Mouse (Mus musculus) ES-E14 (cell line): ENCODE results near the gene Nt5dc1. TPM values are rescaled to one million over a fixed set of nuclear protein-coding genes. Genes with fewer than 3 reads are reported as not detected.

Experiments used
- DNase-seq: peaks from one replicate; pipeline ENCODE4 v3.0.0-alpha.2; 2013; ENCODE audit warnings: low read depth, low spot score
- H3K27ac ChIP-seq: 2 replicates; pipeline ENCODE4 v1.5.1; 2012; ENCODE audit warnings: low read depth, mild to moderate bottlenecking, low read length, moderate library complexity, mixed read lengths; ENCODE audit not compliant: poor library complexity, insufficient read depth, severe bottlenecking
- H3K36me3 ChIP-seq: 2 replicates; pipeline ENCODE4 v1.6.1; 2012; ENCODE audit warnings: mild to moderate bottlenecking, low read length, moderate library complexity, mixed read lengths; ENCODE audit not compliant: control insufficient read depth, poor library complexity, insufficient read depth, severe bottlenecking
- H3K4me1 ChIP-seq, 2 experiments: fragments of 150-350 bp in 1 of 2; sonication (generic) in 1 of 2; 2 replicates each; pipeline ENCODE4 v1.6.1; 2012; ENCODE audit warnings: low read length in 2 of 2, mild to moderate bottlenecking in 1 of 2, mixed read lengths in 1 of 2; ENCODE audit not compliant: control insufficient read depth in 2 of 2, insufficient read depth in 2 of 2, poor library complexity in 1 of 2
- H3K4me3 ChIP-seq, 2 experiments: fragments of 150-350 bp in 1 of 2; sonication (generic) in 1 of 2; 2 replicates each; pipeline ENCODE4 v1.5.1; 2012; ENCODE audit warnings: low read length in 2 of 2, low read depth in 1 of 2, mild to moderate bottlenecking in 1 of 2, mixed read lengths in 1 of 2; ENCODE audit not compliant: insufficient read depth in 1 of 2, poor library complexity in 1 of 2, severe bottlenecking in 1 of 2
- H3K9ac ChIP-seq: 2 replicates; pipeline ENCODE4 v1.6.1; 2012; ENCODE audit warnings: low read depth, mild to moderate bottlenecking, low read length, mixed read lengths; ENCODE audit not compliant: poor library complexity, insufficient read depth, severe bottlenecking
- H3K9me3 ChIP-seq: fragments of 150-350 bp; sonication (generic); 2 replicates; pipeline ENCODE4 v1.6.1; 2012; ENCODE audit warnings: low read depth, mild to moderate bottlenecking, low read length; ENCODE audit not compliant: control insufficient read depth, insufficient read depth
- CHD2 ChIP-seq: IDR thresholded peaks from 2 replicates; pipeline ENCODE4 v1.6.1; 2014; ENCODE audit warnings: mild to moderate bottlenecking, low read depth, low read length, inconsistent platforms
- HCFC1 ChIP-seq: IDR thresholded peaks from 2 replicates; pipeline ENCODE4 v1.6.1; 2012; ENCODE audit warnings: low read length, inconsistent platforms, borderline replicate concordance; ENCODE audit not compliant: insufficient read depth
- MAFK ChIP-seq: IDR thresholded peaks from 2 replicates; pipeline ENCODE4 v1.6.1; 2014; ENCODE audit warnings: mild to moderate bottlenecking, low read depth, low read length, inconsistent platforms; ENCODE audit not compliant: insufficient read depth
- ZC3H11A ChIP-seq: IDR thresholded peaks from 2 replicates; pipeline ENCODE4 v1.6.1; 2012; ENCODE audit warnings: low read depth, mild to moderate bottlenecking, inconsistent platforms, low read length, borderline replicate concordance
- ZNF384 ChIP-seq: IDR thresholded peaks from 2 replicates; pipeline ENCODE4 v1.6.1; 2012; ENCODE audit warnings: low read depth, low read length, inconsistent platforms
- in situ Hi-C, 2 experiments: fragments of 600-800 bp; cut with MboI; formaldehyde crosslinking; loops; one replicate each; pipeline ENCODE4 v1.15.1; 2025; ENCODE audit warnings: low sequenced_read_pairs in 2 of 2, inconsistent platforms in 1 of 2; ENCODE audit not compliant: unreplicated experiment in 2 of 2
- total RNA-seq: library from RNA; depleted of rRNA; stranded (reverse); fragments of 300-350 nt; gene quantifications from 2 replicates; pipeline ENCODE4 v1.2.3, GENCODE M21; 2012

Nt5dc1 gene
- total RNA-seq, 1 experiment: 8.3 TPM

DNA sequence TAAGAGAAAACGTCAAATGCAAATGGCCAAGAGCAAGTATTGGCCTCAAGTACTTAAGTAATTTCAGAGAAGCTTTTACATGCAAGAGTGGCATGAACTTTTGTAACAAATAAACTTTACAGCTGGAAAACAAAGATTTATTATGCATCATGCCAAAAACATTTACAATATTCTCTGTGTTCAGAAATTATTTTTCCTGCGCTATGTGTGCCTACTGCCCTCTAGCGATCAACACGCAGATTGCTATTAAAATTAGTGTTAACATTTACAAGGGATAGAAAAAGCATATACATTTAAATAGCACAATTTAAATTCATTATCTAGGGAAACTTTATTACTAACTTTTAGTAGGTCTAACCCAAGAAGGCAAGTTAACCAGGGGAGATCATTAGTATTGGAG, 91.7 kb downstream of the Nt5dc1 start:
- no peaks in the 10 kb centered on the region for H3K36me3 ChIP-seq
- in situ Hi-C loops: loop anchor here (10.0 to 25.0 kb wide), 2 partner anchors 289 to 302 kb away; partner anchors contain the start of genes Calhm4 (in 1 of the 2) and Trappc3l (in 1 of the 2)
- H3K9ac ChIP-seq: no peak overlapping the region
- H3K27ac ChIP-seq: no peak overlapping the region
- DNase-seq: no peak
- no peak overlapping the region for H3K4me3 ChIP-seq
- no peaks in the 10 kb centered on the region for H3K9me3 ChIP-seq
- H3K4me1 ChIP-seq: no peaks in the 10 kb centered on the region
- TF ChIP-seq MAFK (no peak), HCFC1 (no peak), ZNF384 (no peak), ZC3H11A (peak; percentile 77)

DNA sequence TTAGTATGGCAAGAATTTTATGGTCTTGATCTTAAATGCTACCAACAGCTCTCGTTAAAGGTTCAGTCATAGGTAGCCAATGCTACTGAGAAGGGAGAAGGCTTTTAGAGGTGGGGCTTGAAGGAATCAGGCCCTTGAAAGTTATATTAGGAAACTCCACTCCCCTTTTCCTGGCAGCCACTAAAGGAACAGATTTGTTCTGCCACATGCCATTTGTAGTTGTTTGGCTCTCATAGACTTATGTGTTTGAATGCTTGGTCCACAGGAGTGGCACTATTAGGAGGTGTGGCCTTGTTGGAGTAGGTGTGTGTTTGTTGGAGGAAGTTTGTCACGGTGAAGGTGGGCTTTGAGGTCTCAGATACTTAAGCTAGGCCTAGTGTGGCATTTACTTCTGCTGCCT, 97.5 kb downstream of the Nt5dc1 start:
- Histone ChIP-seq H3K9me3 (no peaks in the 10 kb centered on the region), H3K36me3 (no peaks in the 10 kb centered on the region), H3K9ac (no peak overlapping the region), H3K4me1 (peaks cover 0 to 7% of the 10 kb centered on the region in 2 experiments; a peak in 1 of 4 replicates), H3K4me3 (no peak overlapping the region), H3K27ac (no peak overlapping the region)
- DNase-seq: no peak
- no peak for TF ChIP-seq MAFK
- in situ Hi-C loops: loop anchor here in 1 of 2 experiments (10.0 kb wide), 1 partner anchor 296 kb away; no protein-coding TSS in a partner anchor

DNA sequence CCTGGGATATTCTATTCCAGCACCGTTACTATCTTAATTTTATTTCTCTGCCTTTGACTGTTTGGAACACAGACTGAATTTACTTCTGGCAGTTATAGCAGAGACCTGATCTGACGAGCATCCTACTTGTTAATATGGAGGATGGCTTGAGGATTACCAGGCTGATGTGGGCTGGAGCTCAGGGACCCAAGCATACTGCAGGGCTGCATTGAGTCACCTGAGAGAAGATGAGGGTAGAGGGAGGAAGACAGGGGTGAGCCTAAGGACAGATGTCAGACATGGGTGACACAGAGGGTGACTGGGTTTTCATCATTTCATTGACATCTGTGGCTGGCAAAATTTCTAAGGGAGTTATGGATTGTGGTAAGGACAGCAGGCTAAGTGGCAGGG, 101.1 kb downstream of the Nt5dc1 start:
- in situ Hi-C loops: no loop called here
- no peak for DNase-seq
- H3K4me3 ChIP-seq: no peak overlapping the region
- TF ChIP-seq ZNF384 (no peak), MAFK (no peak), CHD2 (no peak), HCFC1 (no peak), ZC3H11A (no peak)
- H3K36me3 ChIP-seq: no peaks in the 10 kb centered on the region; the same call in 1 of the 2 replicates
- H3K4me1 ChIP-seq: peaks cover 0 to 8% of the 10 kb centered on the region in 2 experiments; a peak in 1 of 4 replicates
- no peak overlapping the region for H3K27ac ChIP-seq
- H3K9ac ChIP-seq: no peak overlapping the region
- H3K9me3 ChIP-seq: no peaks in the 10 kb centered on the region

DNA sequence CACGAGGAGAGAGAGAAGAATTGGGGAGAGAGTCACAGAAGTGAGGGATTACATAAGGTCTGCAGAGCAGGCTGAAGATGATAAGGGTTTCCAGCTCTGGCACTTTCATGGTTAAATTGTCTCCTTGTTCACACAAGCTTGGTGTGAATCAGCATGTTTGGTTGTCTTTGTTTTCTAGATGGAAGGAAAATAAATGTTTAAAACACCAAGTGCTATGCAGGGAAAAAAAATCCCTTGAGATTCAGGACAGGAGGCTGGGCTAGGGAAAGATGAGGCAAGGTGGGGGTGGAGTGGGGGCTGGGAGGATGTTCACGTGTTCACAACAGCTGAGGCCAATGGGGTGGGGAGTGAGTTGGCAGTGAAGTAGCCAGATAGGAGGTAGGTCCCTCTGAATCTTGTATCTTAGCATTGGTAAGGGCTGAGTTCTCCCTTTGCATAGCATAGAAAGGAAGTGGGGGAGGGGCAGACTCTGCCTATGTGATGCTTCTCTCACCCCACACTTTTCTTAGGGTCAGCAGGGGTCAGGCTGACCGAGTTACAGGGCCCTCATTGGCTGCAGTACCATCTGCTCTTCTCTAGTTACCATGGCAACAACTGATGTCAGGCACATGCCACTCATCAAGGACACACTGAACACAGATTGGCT, 101.7 kb downstream of the Nt5dc1 start:
- no peak for DNase-seq
- in situ Hi-C loops: no loop called here
- peaks cover 0 to 8% of the 10 kb centered on the region in 2 experiments; a peak in 1 of 4 replicates for H3K4me1 ChIP-seq
- H3K36me3 ChIP-seq: no peaks in the 10 kb centered on the region; the same call in 1 of the 2 replicates
- H3K4me3 ChIP-seq: no peak overlapping the region
- H3K27ac ChIP-seq: no peak overlapping the region
- no peaks in the 10 kb centered on the region for H3K9me3 ChIP-seq
- TF ChIP-seq ZC3H11A (no peak), CHD2 (no peak), ZNF384 (no peak), HCFC1 (no peak), MAFK (no peak)
- no peak overlapping the region for H3K9ac ChIP-seq

DNA sequence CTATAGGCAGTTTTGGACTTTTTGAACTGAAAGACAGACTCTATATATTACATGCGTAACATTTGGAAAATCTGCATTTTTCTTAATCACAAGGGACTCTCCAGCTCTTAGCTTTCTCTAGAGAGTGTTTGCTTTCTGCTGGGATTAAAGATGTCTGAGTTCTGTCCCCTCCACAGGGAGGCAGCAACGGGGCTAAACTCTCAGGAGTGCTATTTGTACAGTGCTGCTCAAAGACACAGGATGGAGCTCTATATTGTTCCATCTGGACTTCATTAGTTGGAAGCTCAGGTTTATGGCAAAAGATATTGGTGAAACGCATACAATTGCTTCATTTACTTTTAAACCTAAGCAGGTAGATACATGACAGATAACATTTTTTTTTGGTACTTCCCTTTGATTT, 105.8 kb downstream of the Nt5dc1 start:
- Histone ChIP-seq H3K4me3 (no peak overlapping the region), H3K4me1 (peaks cover 0 to 8% of the 10 kb centered on the region in 2 experiments; a peak in 1 of 4 replicates), H3K9ac (no peak overlapping the region), H3K9me3 (no peaks in the 10 kb centered on the region), H3K27ac (no peak overlapping the region), H3K36me3 (no peaks in the 10 kb centered on the region; the same call in 1 of the 2 replicates)
- in situ Hi-C loops: no loop called here
- DNase-seq: no peak
- TF ChIP-seq CHD2 (no peak), ZC3H11A (no peak), ZNF384 (no peak), MAFK (no peak), HCFC1 (no peak)
